Mouse (Mus musculus) kidney, adult 2 months (tissue): Measurements from ENCODE around the gene Rhot1. TPM values are rescaled to one million over a fixed set of nuclear protein-coding genes. Genes with fewer than 3 reads are reported as not detected.
"Not testable (repeated sequence)": the region's sequence is repeated elsewhere in the genome, so short reads cannot be mapped to it uniquely, and the experiment has no call there.

Source experiments
- DNase-seq: peaks from one replicate; pipeline ENCODE4 v3.0.0; 2021
- H3K27ac ChIP-seq: fragments of 200-500 bp; 2 replicates; pipeline ENCODE4 v1.5.1; 2012; ENCODE audit warnings: low read depth, low read length, control low read depth, inconsistent platforms; ENCODE audit not compliant: insufficient read depth
- H3K27me3 ChIP-seq: fragments of 200-500 bp; replicated peaks from 2 replicates; pipeline ENCODE4 v1.6.1; 2012; ENCODE audit warnings: mild to moderate bottlenecking, moderate library complexity, low read length, inconsistent platforms; ENCODE audit not compliant: control insufficient read depth, insufficient read depth
- H3K36me3 ChIP-seq: fragments of 200-500 bp; 2 replicates; pipeline ENCODE4 v1.6.1; 2012; ENCODE audit warnings: mild to moderate bottlenecking, moderate library complexity, low read length, inconsistent platforms; ENCODE audit not compliant: control insufficient read depth, insufficient read depth
- H3K4me1 ChIP-seq: fragments of 200-500 bp; 2 replicates; pipeline ENCODE4 v1.6.1; 2011; ENCODE audit warnings: low read length; ENCODE audit not compliant: control insufficient read depth, insufficient read depth
- H3K4me3 ChIP-seq: fragments of 200-500 bp; 2 replicates; pipeline ENCODE4 v1.5.1; 2011; ENCODE audit warnings: mild to moderate bottlenecking, low read depth, low read length, control low read depth; ENCODE audit not compliant: insufficient read depth
- CTCF ChIP-seq: fragments of 200-500 bp; conservative IDR thresholded peaks from 2 replicates; pipeline ENCODE4 v1.5.1; 2011; ENCODE audit warnings: low read depth, mild to moderate bottlenecking, control low read depth, low read length, moderate library complexity, mixed read lengths; ENCODE audit not compliant: insufficient read depth, insufficient read length
- POLR2A ChIP-seq: fragments of 200-500 bp; IDR thresholded peaks from one replicate; pipeline ENCODE4 v1.6.1; 2011; ENCODE audit warnings: low read depth, low read length, control low read depth
- WGBS: fragments of 180-500 bp; shearing (Covaris S2); methylation state at CpG from one replicate; pipeline ENCODE4 v1.1.7; 2018; 5-methylcytosine and 5-hydroxymethylcytosine counted together
- polyA plus RNA-seq: library from polyadenylated mRNA; depleted of rRNA; stranded (reverse); fragments of >200 nt; gene quantifications from 2 replicates; pipeline ENCODE4 v1.2.3, GENCODE M21; 2012

The Rhot1 gene
- polyA plus RNA-seq, 1 experiment, result 18.3 TPM

- 38% methylated on average over 7 of the region's 7 CpGs for WGBS
- no peaks in the 10 kb centered on the region for H3K27me3 ChIP-seq
- TF ChIP-seq POLR2A (no peak), CTCF (no peak)
- no peak overlapping the region for H3K27ac ChIP-seq
- H3K4me3 ChIP-seq, result no peak overlapping the region
- DNase-seq, result no peak
- no peaks in the 10 kb centered on the region for H3K36me3 ChIP-seq
- peaks cover 8% of the 10 kb centered on the region for H3K4me1 ChIP-seq
Observed at GRCm38 (mm10) chr11:80208465-80208859, 357 bp upstream of the Rhot1 start.

- Histone ChIP-seq H3K27me3 (no peaks in the 10 kb centered on the region), H3K27ac (no peak overlapping the region), H3K4me1 (peaks cover 13% of the 10 kb centered on the region), H3K4me3 (peak overlapping the region; percentile 37), H3K36me3 (no peaks in the 10 kb centered on the region)
- DNase-seq, result no peak
- 18% methylated on average over 6 of the region's 6 CpGs for WGBS
- TF ChIP-seq POLR2A (no peak), CTCF (no peak)
Observed at GRCm38 (mm10) chr11:80210321-80210720, 1.5 kb downstream of the Rhot1 start.

- Histone ChIP-seq H3K27me3 (no peaks in the 10 kb centered on the region), H3K27ac (no peak overlapping the region), H3K4me1 (peaks cover 16% of the 10 kb centered on the region), H3K4me3 (no peak overlapping the region), H3K36me3 (no peaks in the 10 kb centered on the region)
- no peak for TF ChIP-seq POLR2A
- no peak for TF ChIP-seq CTCF
- 63% methylated on average over 2 of the region's 2 CpGs for WGBS
- no peak for DNase-seq
Observed at GRCm38 (mm10) chr11:80212282-80212681, 3.5 kb downstream of the Rhot1 start.

GRCm38 (mm10) chr11:80215291-80215690 is 6.5 kb downstream of the Rhot1 start:
- peaks cover 21% of the 10 kb centered on the region for H3K4me1 ChIP-seq
- DNase-seq, result peak; percentile 58
- peak overlapping the region; percentile 81 for H3K27ac ChIP-seq
- no peak overlapping the region for H3K4me3 ChIP-seq
- 54% methylated on average over 3 of the region's 3 CpGs for WGBS
- H3K36me3 ChIP-seq, result no peaks in the 10 kb centered on the region
- TF ChIP-seq CTCF (no peak), POLR2A (no peak)
- H3K27me3 ChIP-seq, result no peaks in the 10 kb centered on the region

GRCm38 (mm10) chr11:80218657-80219293 is 10.0 kb downstream of the Rhot1 start:
- Histone ChIP-seq H3K27ac (no peak overlapping the region), H3K36me3 (no peaks in the 10 kb centered on the region; the same call in 1 of the 2 replicates), H3K4me1 (peaks cover 13% of the 10 kb centered on the region; the same call in 1 of the 2 replicates), H3K27me3 (no peaks in the 10 kb centered on the region), H3K4me3 (no peak overlapping the region)
- DNase-seq, result peak; percentile 10
- 44% methylated on average over 11 of the region's 11 CpGs for WGBS
- TF ChIP-seq POLR2A, result no peak
- no peak for TF ChIP-seq CTCF

- not testable (repeated sequence) for H3K4me1 ChIP-seq, H3K4me3 ChIP-seq, H3K36me3 ChIP-seq, DNase-seq, H3K27me3 ChIP-seq, H3K27ac ChIP-seq
- 91% methylated on average over 4 of the region's 5 CpGs for WGBS
Observed at GRCm38 (mm10) chr11:80230066-80230465, 21.2 kb downstream of the Rhot1 start.

- no peak for DNase-seq
- Histone ChIP-seq H3K27me3 (no peaks in the 10 kb centered on the region), H3K36me3 (peaks cover 7% of the 10 kb centered on the region), H3K27ac (no peak overlapping the region), H3K4me1 (no peaks in the 10 kb centered on the region), H3K4me3 (no peak overlapping the region)
- WGBS, result 76% methylated on average over 3 of the region's 3 CpGs
- no peak for TF ChIP-seq POLR2A
- TF ChIP-seq CTCF, result no peak
Observed at GRCm38 (mm10) chr11:80237278-80237677, 28.5 kb downstream of the Rhot1 start.

- Histone ChIP-seq H3K27me3 (no peaks in the 10 kb centered on the region), H3K27ac (no peak overlapping the region), H3K4me1 (no peaks in the 10 kb centered on the region), H3K4me3 (no peak overlapping the region), H3K36me3 (peaks cover 13% of the 10 kb centered on the region)
- DNase-seq, result no peak
- 90% methylated on average over 4 of the region's 4 CpGs for WGBS
- TF ChIP-seq POLR2A (no peak), CTCF (no peak)
Observed at GRCm38 (mm10) chr11:80238306-80238705, 29.5 kb downstream of the Rhot1 start.
